Mouse (Mus musculus) limb, embryonic 14.5 days (tissue): ENCODE measurements around the gene Haus5. TPM values are rescaled to one million over a fixed set of nuclear protein-coding genes. Genes with fewer than 3 reads are reported as not detected.

Source experiments
- ATAC-seq: fragments of 200-750 bp; cut with Nextera tagmentation; 2 replicates; pipeline ENCODE4 v1.8.0; 2017; ENCODE audit warnings: low read depth, moderate number of reproducible peaks, moderate TSS enrichment; ENCODE audit not compliant: low FRiP score
- DNase-seq: peaks from one replicate; pipeline ENCODE4 v3.0.0-alpha.2; 2015; ENCODE audit warnings: low spot score
- H3K27ac ChIP-seq: fragments of 300-500 bp; sonication (generic); replicated peaks from 2 replicates; pipeline ENCODE4 v1.5.1; 2014; ENCODE audit warnings: low read depth, mild to moderate bottlenecking, low read length, moderate library complexity, mixed read lengths
- H3K27me3 ChIP-seq: fragments of 300-500 bp; sonication (generic); 2 replicates; pipeline ENCODE4 v1.6.1; 2014; ENCODE audit warnings: low read length, mixed read lengths; ENCODE audit not compliant: control insufficient read depth, insufficient read depth
- H3K36me3 ChIP-seq: fragments of 300-500 bp; sonication (generic); 2 replicates; pipeline ENCODE4 v1.6.1; 2014; ENCODE audit warnings: mild to moderate bottlenecking, low read length, moderate library complexity, mixed read lengths; ENCODE audit not compliant: control insufficient read depth, insufficient read depth
- H3K4me1 ChIP-seq: fragments of 300-500 bp; sonication (generic); 2 replicates; pipeline ENCODE4 v1.6.1; 2014; ENCODE audit warnings: antibody characterized with exemption, low read length, mixed read lengths; ENCODE audit not compliant: control insufficient read depth, insufficient read depth
- H3K4me2 ChIP-seq: fragments of 300-500 bp; sonication (generic); replicated peaks from 2 replicates; pipeline ENCODE4 v1.6.1; 2014; ENCODE audit warnings: low read depth, mild to moderate bottlenecking, low read length, moderate library complexity; ENCODE audit not compliant: severe bottlenecking
- H3K4me3 ChIP-seq: fragments of 300-500 bp; sonication (generic); replicated peaks from 2 replicates; pipeline ENCODE4 v1.5.1; 2014; ENCODE audit warnings: low read length
- H3K9ac ChIP-seq: fragments of 300-500 bp; sonication (generic); 2 replicates; pipeline ENCODE4 v1.6.1; 2014; ENCODE audit warnings: mild to moderate bottlenecking, low read depth, low read length, moderate library complexity; ENCODE audit not compliant: severe bottlenecking
- H3K9me3 ChIP-seq: fragments of 300-500 bp; sonication (generic); 2 replicates; pipeline ENCODE4 v1.6.1; 2016; ENCODE audit warnings: low read length; ENCODE audit not compliant: control insufficient read depth
- POLR2A ChIP-seq: fragments of 200-500 bp; IDR thresholded peaks from 2 replicates; pipeline ENCODE4 v1.8.0; 2012; ENCODE audit warnings: inconsistent platforms, mild to moderate bottlenecking, moderate library complexity, borderline replicate concordance; ENCODE audit not compliant: insufficient read depth, insufficient read length; ENCODE audit errors: extremely low read depth
- WGBS: fragments of 180-500 bp; shearing (Covaris S2); extraction: QIAGEN DNeasy Blood & Tissue Kit; methylation state at CpG from one replicate; pipeline ENCODE4 v1.1.7; 2014; 5-methylcytosine and 5-hydroxymethylcytosine counted together
- polyA plus RNA-seq, 2 experiments: library from polyadenylated mRNA; depleted of rRNA in 1 of 2; stranded (reverse) in 1 of 2; unstranded in 1 of 2; fragments of >200 nt; fragmentation: Nextera tagmentation in 1 of 2; extraction: Ambion mirVana in 1 of 2; gene quantifications; 2 replicates each; pipeline versions ENCODE4 v1.2.1 to v1.2.3; 2012 to 2014

Gene Haus5
- polyA plus RNA-seq, 2 experiments: 35.0 to 45.0 TPM

GRCm38 (mm10) chr7:30625530-30626384, 39.0 kb downstream of the Haus5 start, which contains the start of gene Cox6b1:
Cox6b1 (minus strand) TSS chr7:30626151.
- Histone ChIP-seq H3K4me2 (peak within 1 kb of the TSS; percentile 77), H3K9ac (peak within 1 kb of the TSS; percentile 79), H3K4me3 (peak within 1 kb of the TSS; percentile 80), H3K27me3 (no peaks in the 10 kb centered on the region), H3K9me3 (no peaks in the 10 kb centered on the region), H3K4me1 (0 out of 2 replicates have a peak, but pooled peaks cover 5% of the 10 kb centered on the region), H3K36me3 (peaks cover 29% of the 10 kb centered on the region), H3K27ac (no peak within 1 kb of the TSS)
- no peak for TF ChIP-seq POLR2A
- WGBS: 3% methylated on average over 44 of the region's 44 CpGs
- ATAC-seq (peak; percentile 96), DNase-seq (peak; percentile 92)

GRCm38 (mm10) chr7:30619202-30619601, 45.6 kb downstream of the Haus5 start:
- Histone ChIP-seq H3K27ac (no peak overlapping the region), H3K36me3 (peaks cover 67% of the 10 kb centered on the region), H3K9ac (no peak overlapping the region), H3K4me1 (no peaks in the 10 kb centered on the region), H3K9me3 (no peaks in the 10 kb centered on the region), H3K27me3 (no peaks in the 10 kb centered on the region), H3K4me2 (no peak overlapping the region), H3K4me3 (no peak overlapping the region)
- 81% methylated on average over 3 of the region's 3 CpGs for WGBS
- ATAC-seq: no peak
- DNase-seq: no peak
- no peak for TF ChIP-seq POLR2A

GRCm38 (mm10) chr7:30618658-30619057, 46.1 kb downstream of the Haus5 start:
- WGBS: 94% methylated on average over 9 of the region's 9 CpGs

GRCm38 (mm10) chr7:30615049-30615760, 49.6 kb downstream of the Haus5 start:
- TF ChIP-seq POLR2A: no peak
- no peaks in the 10 kb centered on the region for H3K4me1 ChIP-seq
- H3K27ac ChIP-seq: no peak overlapping the region
- H3K36me3 ChIP-seq: peaks cover 40% of the 10 kb centered on the region
- no peak overlapping the region for H3K4me3 ChIP-seq
- no peaks in the 10 kb centered on the region for H3K9me3 ChIP-seq
- ATAC-seq (no peak), DNase-seq (no peak)
- 64% methylated on average over 5 of the region's 5 CpGs for WGBS
- H3K27me3 ChIP-seq: no peaks in the 10 kb centered on the region
- H3K4me2 ChIP-seq: no peak overlapping the region
- no peak overlapping the region for H3K9ac ChIP-seq

More at GRCm38 (mm10) chr7:30618658-30619057, 46.1 kb downstream of the Haus5 start:
- no peaks in the 10 kb centered on the region for H3K4me1 ChIP-seq
- DNase-seq: no peak
- no peak for ATAC-seq
- no peaks in the 10 kb centered on the region for H3K9me3 ChIP-seq
- TF ChIP-seq POLR2A: no peak
- no peak overlapping the region for H3K27ac ChIP-seq
- H3K36me3 ChIP-seq: peaks cover 62% of the 10 kb centered on the region
- no peak overlapping the region for H3K4me3 ChIP-seq
- H3K27me3 ChIP-seq: no peaks in the 10 kb centered on the region
- no peak overlapping the region for H3K4me2 ChIP-seq
- no peak overlapping the region for H3K9ac ChIP-seq

GRCm38 (mm10) chr7:30614454-30614853, 50.3 kb downstream of the Haus5 start:
- Histone ChIP-seq H3K36me3 (peaks cover 37% of the 10 kb centered on the region), H3K27me3 (no peaks in the 10 kb centered on the region), H3K9ac (no peak overlapping the region), H3K9me3 (no peaks in the 10 kb centered on the region), H3K4me3 (no peak overlapping the region), H3K4me1 (no peaks in the 10 kb centered on the region), H3K27ac (no peak overlapping the region), H3K4me2 (no peak overlapping the region)
- ATAC-seq (no peak), DNase-seq (no peak)
- TF ChIP-seq POLR2A: no peak
- 82% methylated on average over 2 of the region's 2 CpGs for WGBS
